Mouse (Mus musculus) heart, postnatal 10 days (tissue): Measurements from ENCODE around the gene Cdk7. TPM values are rescaled to one million over a fixed set of nuclear protein-coding genes. Genes with fewer than 3 reads are reported as not detected.
"Not testable (repeated sequence)": the region's sequence is repeated elsewhere in the genome, so short reads cannot be mapped to it uniquely, and the experiment has no call there.

Source experiments
- DNase-seq, 2 experiments: peaks; one replicate each; pipeline ENCODE4 v3.0.0; 2021
- intact Hi-C: fragments of 180-260 bp; cut with DNase I; formaldehyde crosslinking; loops from one replicate; pipeline ENCODE4 v1.15.1; 2025
- total RNA-seq, 2 experiments: library from RNA; stranded (reverse); gene quantifications; 2 replicates each; pipeline ENCODE4 v1.2.3; 2021

The Cdk7 gene
- total RNA-seq, 2 experiments from 2014 or later = 29.5 to 34.8 TPM

- intact Hi-C loops = not testable (repeated sequence)
These were observed 2.2 kb downstream of the Cdk7 start for GRCm38 (mm10) chr13:100728530-100728929.

GRCm38 (mm10) chr13:100728086-100728485, 2.7 kb downstream of the Cdk7 start:
- intact Hi-C loops = no loop called here
- DNase-seq = no peak

More at GRCm38 (mm10) chr13:100728530-100728929, 2.2 kb downstream of the Cdk7 start:
- not testable (repeated sequence) for DNase-seq

- intact Hi-C loops = no loop called here
- no peak for DNase-seq
These were observed 5.5 kb downstream of the Cdk7 start for GRCm38 (mm10) chr13:100725194-100725593.

GRCm38 (mm10) chr13:100724051-100724754, 6.5 kb downstream of the Cdk7 start:
- peak in 1 of 2 experiments; percentile 35 for DNase-seq
- intact Hi-C loops = no loop called here

- intact Hi-C loops = no loop called here
- no peak for DNase-seq
These were observed 9.1 kb downstream of the Cdk7 start for GRCm38 (mm10) chr13:100721656-100722055.

GRCm38 (mm10) chr13:100715467-100715866, 15.3 kb downstream of the Cdk7 start:
- no peak for DNase-seq
- intact Hi-C loops = no loop called here

- DNase-seq = no peak
- intact Hi-C loops = no loop called here
These were observed 24.5 kb downstream of the Cdk7 start for GRCm38 (mm10) chr13:100706206-100706605.

- intact Hi-C loops = no loop called here
- DNase-seq = no peak
These were observed 27.3 kb downstream of the Cdk7 start for GRCm38 (mm10) chr13:100703468-100703867.

- DNase-seq = no peak
- intact Hi-C loops = no loop called here
These were observed 31.9 kb downstream of the Cdk7 start for GRCm38 (mm10) chr13:100698866-100699265.

- intact Hi-C loops = no loop called here
- no peak for DNase-seq
These were observed 33.2 kb downstream of the Cdk7 start for GRCm38 (mm10) chr13:100697541-100697940.

GRCm38 (mm10) chr13:100687513-100687912, 43.2 kb downstream of the Cdk7 start:
- intact Hi-C loops = no loop called here
- no peak for DNase-seq

- DNase-seq = no peak
- intact Hi-C loops = no loop called here
These were observed 46.4 kb downstream of the Cdk7 start for GRCm38 (mm10) chr13:100684355-100684754.

- intact Hi-C loops = no loop called here
- DNase-seq = no peak
These were observed 47.9 kb downstream of the Cdk7 start for GRCm38 (mm10) chr13:100682837-100683236.

GRCm38 (mm10) chr13:100681615-100682014, 49.1 kb downstream of the Cdk7 start:
- intact Hi-C loops = no loop called here
- DNase-seq = no peak

GRCm38 (mm10) chr13:100675936-100676635, 54.7 kb downstream of the Cdk7 start:
- no peak for DNase-seq
- intact Hi-C loops = no loop called here

GRCm38 (mm10) chr13:100670181-100670741, 60.5 kb downstream of the Cdk7 start:
- intact Hi-C loops = no loop called here

GRCm38 (mm10) chr13:100669291-100670022, 61.3 kb downstream of the Cdk7 start, which contains the start of gene Ccdc125:
Gene Ccdc125 (plus strand): TSS chr13:100669717.
- DNase-seq = peak; percentile 38 to 43
- intact Hi-C loops = no loop called here

More at GRCm38 (mm10) chr13:100670181-100670741, 60.5 kb downstream of the Cdk7 start:
- no peak for DNase-seq

- peak; percentile 48 to 78 for DNase-seq
- intact Hi-C loops = loop anchor here (10.0 kb wide), 1 partner anchor 545 kb away; no protein-coding TSS in a partner anchor
These were observed 70.8 kb downstream of the Cdk7 start for GRCm38 (mm10) chr13:100659864-100660456.

- intact Hi-C loops = loop anchor here (10.0 kb wide), 1 partner anchor 543 kb away; no protein-coding TSS in a partner anchor
- no peak for DNase-seq
These were observed 72.6 kb downstream of the Cdk7 start for GRCm38 (mm10) chr13:100658091-100658490.
